Mouse (Mus musculus) liver, embryonic 14.5 days (tissue): ENCODE measurements around the gene Ino80.

Experiments used
- CTCF ChIP-seq: IDR thresholded peaks from 2 replicates; pipeline ENCODE4 v1.5.1; 2016; ENCODE audit warnings: antibody characterized with exemption, low read depth, control low read depth
- EP300 ChIP-seq: IDR thresholded peaks from 2 replicates; pipeline ENCODE4 v1.6.1; 2016; ENCODE audit warnings: antibody characterized with exemption, low read depth

DNA sequence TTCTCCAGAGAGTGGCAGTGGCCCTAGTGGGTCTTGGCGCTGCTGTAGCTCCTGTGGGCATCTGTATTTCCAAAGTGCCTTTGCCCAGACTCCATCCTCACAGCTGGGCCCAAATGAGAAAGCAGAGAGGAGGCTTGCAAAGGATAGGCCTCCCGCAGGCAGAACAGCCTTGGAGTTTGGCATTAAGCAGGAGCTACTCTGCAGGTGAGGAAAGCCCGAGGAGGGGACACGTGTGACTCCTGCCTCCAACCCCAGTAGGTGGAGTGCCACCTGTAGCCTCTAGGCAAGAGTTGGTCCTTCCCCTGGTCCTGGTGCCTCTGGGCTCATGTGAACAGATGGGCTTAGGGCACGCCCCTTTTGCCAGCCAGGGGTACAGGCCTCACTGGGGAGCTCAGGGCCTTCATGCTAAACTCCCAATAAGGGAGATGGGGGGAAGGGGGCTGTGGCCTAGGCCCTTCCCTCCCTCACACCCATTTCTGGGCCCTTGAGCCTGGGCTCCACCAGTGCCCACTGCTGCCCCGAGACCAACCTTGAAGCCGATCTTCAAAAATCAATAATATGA lies 142.4 kb downstream of the Ino80 start:
- TF ChIP-seq CTCF (no peak), EP300 (no peak)
